Mouse (Mus musculus) brain, embryonic 14.5 days (tissue): ENCODE data around the gene Il1rapl2.

Experiments used
- CTCF ChIP-seq: fragments of 200-500 bp; IDR thresholded peaks from 2 replicates; pipeline ENCODE4 v1.5.1; 2012; ENCODE audit warnings: inconsistent platforms, mild to moderate bottlenecking, moderate library complexity, borderline replicate concordance; ENCODE audit not compliant: insufficient read depth, insufficient read length; ENCODE audit errors: extremely low read depth
- POLR2A ChIP-seq: fragments of 200-500 bp; IDR thresholded peaks from 2 replicates; pipeline ENCODE4 v1.6.1; 2012; ENCODE audit warnings: mild to moderate bottlenecking, inconsistent platforms, borderline replicate concordance; ENCODE audit not compliant: poor library complexity, insufficient read depth, insufficient read length, severe bottlenecking; ENCODE audit errors: extremely low read depth

GRCm38 (mm10) chrX:137687974-137688373, 117.6 kb downstream of the Il1rapl2 start:
- TF ChIP-seq CTCF: no peak
- no peak for TF ChIP-seq POLR2A
